Mouse (Mus musculus): ENCODE measurements around the gene Col4a4.

Col4a4 gene

GRCm38 (mm10) chr1:82410548-82410947 is 176.1 kb downstream of the Col4a4 start:
- DNase-seq: no peak

- DNase-seq: no peak
Measured at GRCm38 (mm10) chr1:82409271-82409670, 177.4 kb downstream of the Col4a4 start.

GRCm38 (mm10) chr1:82407786-82408185 is 178.9 kb downstream of the Col4a4 start:
- DNase-seq: no peak
